In the genomic region with DNA sequence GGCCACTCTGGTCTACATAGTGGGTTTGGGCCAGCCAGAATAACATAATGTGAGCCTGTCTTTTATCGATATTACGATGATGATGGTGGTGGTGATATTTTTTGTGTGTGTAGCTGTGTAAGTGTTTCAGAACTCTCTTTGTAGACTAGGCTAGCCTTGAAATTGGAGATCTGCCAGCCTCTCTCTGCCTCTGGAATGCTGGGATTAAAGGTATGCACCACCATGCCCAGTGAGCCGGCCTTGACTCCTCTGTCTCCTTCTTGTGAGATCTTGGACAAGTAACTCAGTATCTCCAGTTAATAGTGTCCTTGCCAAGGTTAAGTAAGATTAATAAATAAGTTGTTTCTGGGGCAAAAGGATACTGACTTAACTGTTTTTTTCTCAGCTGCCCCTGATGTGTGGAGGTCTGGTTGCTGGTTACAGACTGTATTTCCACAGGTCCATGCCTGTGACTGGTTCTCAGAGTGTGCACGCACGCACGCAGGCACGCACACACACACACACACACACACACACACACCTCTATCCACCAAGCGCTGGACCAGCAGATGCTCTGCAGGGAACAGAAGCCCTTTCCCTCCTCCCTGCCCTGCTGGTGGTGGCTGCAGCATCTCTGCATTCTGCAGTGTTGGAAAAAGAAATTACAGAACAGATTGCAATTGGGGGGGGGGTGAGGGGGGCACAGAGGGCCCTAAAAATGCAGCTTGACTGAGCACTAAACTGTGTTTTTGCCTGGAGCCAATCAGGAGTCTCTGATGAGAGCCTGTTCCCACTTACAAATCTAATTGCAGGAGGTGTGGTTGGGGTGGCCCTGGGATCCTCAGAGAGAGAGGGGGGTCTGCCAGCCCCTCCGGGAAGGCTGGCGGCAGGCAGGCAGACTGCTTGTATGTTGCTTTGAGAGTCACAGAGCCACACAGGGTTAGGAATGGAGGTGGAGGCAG, we compare ENCODE assay signal across 9 mouse cellular contexts. TPM values are rescaled to one million over a fixed set of nuclear protein-coding genes. Genes with fewer than 3 reads are reported as not detected.
A peak's percentile ranks its signal among the peaks of the same experiment; 100 is the strongest.
DNase-seq lines count a peak whose midpoint lies in the region; ATAC-seq and TF ChIP-seq lines count a peak whose summit lies in the region.
"Had no signal": no experiment of that assay in that cellular context is flagged by ENCODE, and none has a peak within 500 bp of the region (broad histone marks: within the 10 kb centered on the region; RNA-seq: fewer than 3 reads in every experiment).

No protein-coding gene starts in this region.

- no peak for ATAC-seq in lung, postnatal 0 days
- ATAC-seq in heart, postnatal 0 days (ENCODE audit: insufficient read depth, low read depth), result no peak
- no peak for ATAC-seq in limb, embryonic 12.5 days (ENCODE audit: insufficient number of reproducible peaks, insufficient read depth, low FRiP score, low TSS enrichment, low read depth)

- peaks cover 52% of the 10 kb centered on the region for H3K4me1 ChIP-seq in lung, postnatal 0 days (ENCODE audit: insufficient read depth, low read depth, low read length)
- H3K4me1 ChIP-seq in heart, postnatal 0 days (ENCODE audit: control insufficient read depth, insufficient read depth), result peaks cover 70% of the 10 kb centered on the region
- H3K4me1 ChIP-seq in limb, embryonic 12.5 days (replicated peaks), result peaks cover 89% of the 10 kb centered on the region

- TF ChIP-seq EP300 in lung, postnatal 0 days (IDR thresholded peaks at IDR 0.05), result no peak
- no peak for TF ChIP-seq EP300 in heart, postnatal 0 days (IDR thresholded peaks at IDR 0.05; ENCODE audit: low read depth)

- H3K36me3 ChIP-seq in lung, postnatal 0 days (ENCODE audit: insufficient read depth, low read length), result no peaks in the 10 kb centered on the region
- H3K36me3 ChIP-seq in heart, postnatal 0 days (replicated peaks; ENCODE audit: control insufficient read depth, insufficient read depth, low read length), result no peaks in the 10 kb centered on the region
- no peaks in the 10 kb centered on the region for H3K36me3 ChIP-seq in limb, embryonic 12.5 days

- H3K9ac ChIP-seq in lung, postnatal 0 days (replicated peaks; ENCODE audit: low read depth), result no peak overlapping the region
- no peak overlapping the region for H3K9ac ChIP-seq in heart, postnatal 0 days (replicated peaks; ENCODE audit: low read depth, low read length)
- H3K9ac ChIP-seq in limb, embryonic 12.5 days (replicated peaks), result no peak overlapping the region

- no peaks in the 10 kb centered on the region for H3K27me3 ChIP-seq in lung, postnatal 0 days (replicated peaks; ENCODE audit: insufficient read depth, low read length)
- no peaks in the 10 kb centered on the region for H3K27me3 ChIP-seq in heart, postnatal 0 days (ENCODE audit: control insufficient read depth, insufficient read depth, low read length)
- H3K27me3 ChIP-seq in limb, embryonic 12.5 days, result no peaks in the 10 kb centered on the region

- H3K9me3 ChIP-seq in lung, postnatal 0 days (ENCODE audit: low read length), result no peaks in the 10 kb centered on the region
- no peaks in the 10 kb centered on the region for H3K9me3 ChIP-seq in heart, postnatal 0 days (replicated peaks; ENCODE audit: control insufficient read depth, low read length)
- no peaks in the 10 kb centered on the region for H3K9me3 ChIP-seq in limb, embryonic 12.5 days

- H3K4me3 ChIP-seq in lung, postnatal 0 days (ENCODE audit: low read depth, low read length), result no peak overlapping the region
- no peak overlapping the region for H3K4me3 ChIP-seq in heart, postnatal 0 days (ENCODE audit: low read depth, low read length)
- no peak overlapping the region for H3K4me3 ChIP-seq in limb, embryonic 12.5 days (replicated peaks)

- no peak for TF ChIP-seq CTCF in lung, postnatal 0 days (IDR thresholded peaks at IDR 0.05)
- no peak for TF ChIP-seq CTCF in heart, postnatal 0 days (IDR thresholded peaks at IDR 0.05; ENCODE audit: low read depth)

- DNase-seq in adrenal gland, adult 2 months, result peak; percentile 34
- no peak for DNase-seq in adrenal gland, postnatal 36 days
- peak; percentile 43 for DNase-seq in lung, postnatal 0 days (ENCODE audit: low spot score)
- no peak for DNase-seq in lung, postnatal 36 days
- no peak for DNase-seq in heart, postnatal 0 days (ENCODE audit: low spot score)
- no peak for DNase-seq in left cerebral cortex, adult 8-10 months (ENCODE audit: low spot score in 2 of 2)
- no peak for DNase-seq in c-Kit-positive CD71-positive TER-119-positive erythroid progenitor cells, embryonic 14.5 days (ENCODE audit: low spot score)
- DNase-seq: cerebellum, adult 9-11 months had no signal

- H3K4me2 ChIP-seq in lung, postnatal 0 days (replicated peaks; ENCODE audit: low read depth, low read length), result no peak overlapping the region
- H3K4me2 ChIP-seq in heart, postnatal 0 days (ENCODE audit: low read depth, low read length), result no peak overlapping the region
- H3K4me2 ChIP-seq in limb, embryonic 12.5 days, result no peak overlapping the region

- H3K27ac ChIP-seq in lung, postnatal 0 days (ENCODE audit: low read length), result peak overlapping the region; percentile 80
- H3K27ac ChIP-seq in heart, postnatal 0 days (ENCODE audit: low read depth), result 0 out of 2 replicates have a peak overlapping the region, but pooled peaks have one; percentile 79
- peak overlapping the region; percentile 41; the same call in 1 of the 2 replicates for H3K27ac ChIP-seq in limb, embryonic 12.5 days

- WGBS in lung, postnatal 0 days, result 73% methylated on average over 10 of the region's 10 CpGs
- 60% methylated on average over 10 of the region's 10 CpGs for WGBS in heart, postnatal 0 days
- 37% methylated on average over 10 of the region's 10 CpGs for WGBS in limb, embryonic 12.5 days

RNA-seq across cellular contexts. Expression of a gene that starts 24.5 kb away (rescaled TPM):
- total RNA-seq in adrenal gland, adult 2 months (2021), result 10 to 100 TPM; 38.0 to 66.4 TPM
- 66.1 and 78.8 TPM in 2 replicates for polyA plus RNA-seq in adrenal gland, adult 2 months (2012; rRNA removed)
- 10 to 100 TPM; 47.3 to 53.3 TPM for total RNA-seq in adrenal gland, postnatal 36 days (2021)
- polyA plus RNA-seq in lung, postnatal 0 days (2015; fragmentation: Nextera tagmentation; extraction: Ambion mirVana), result 34.1 and 34.8 TPM in 2 replicates
- 35.9 and 48.3 TPM in 2 replicates for total RNA-seq in heart, postnatal 0 days (2014; rRNA removed; ENCODE audit: low replicate concordance)
- polyA plus RNA-seq in heart, postnatal 0 days (2015; fragmentation: Nextera tagmentation; extraction: Ambion mirVana), result 14.3 and 14.6 TPM in 2 replicates
- polyA plus RNA-seq in limb, embryonic 12.5 days (2016; fragmentation: Nextera tagmentation; extraction: Ambion mirVana), result 17.3 and 21.5 TPM in 2 replicates
- 100 to 1,000 TPM; 103 to 108 (median 104) TPM for total RNA-seq in left cerebral cortex, adult 8-10 months (2022)

RNA-seq across cellular contexts. Expression of a gene that starts 47.0 kb away (rescaled TPM):
- total RNA-seq in adrenal gland, adult 2 months (2021), result 10 to 100 TPM; 51.6 to 75.1 TPM
- polyA plus RNA-seq in adrenal gland, adult 2 months (2012; rRNA removed), result 11.7 and 12.2 TPM in 2 replicates
- total RNA-seq in adrenal gland, postnatal 36 days (2021), result 10 to 100 TPM; 43.3 to 67.7 TPM
- polyA plus RNA-seq in lung, postnatal 0 days (2015; fragmentation: Nextera tagmentation; extraction: Ambion mirVana), result 52.6 and 70.9 TPM in 2 replicates
- total RNA-seq in heart, postnatal 0 days (2014; rRNA removed; ENCODE audit: low replicate concordance), result 37.2 and 38.2 TPM in 2 replicates
- 79.5 and 80.6 TPM in 2 replicates for polyA plus RNA-seq in heart, postnatal 0 days (2015; fragmentation: Nextera tagmentation; extraction: Ambion mirVana)
- polyA plus RNA-seq in limb, embryonic 12.5 days (2016; fragmentation: Nextera tagmentation; extraction: Ambion mirVana), result 167 and 173 TPM in 2 replicates
- 100 to 1,000 TPM in 3 of 4 experiments, 10 to 100 TPM in 1; 94.2 to 133 (median 116) TPM for total RNA-seq in left cerebral cortex, adult 8-10 months (2022)

RNA-seq across cellular contexts. Expression of a gene that starts 47.2 kb away (rescaled TPM):
- 10 to 100 TPM in 1 of 2 experiments, 1 to 10 TPM in 1; 7.7 to 12.7 TPM for total RNA-seq in adrenal gland, adult 2 months (2021)
- polyA plus RNA-seq in adrenal gland, adult 2 months (2012; rRNA removed), result 3.7 and 4.6 TPM in 2 replicates
- 10 to 100 TPM in 1 of 2 experiments, 1 to 10 TPM in 1; 7.9 to 11.5 TPM for total RNA-seq in adrenal gland, postnatal 36 days (2021)
- polyA plus RNA-seq in lung, postnatal 0 days (2015; fragmentation: Nextera tagmentation; extraction: Ambion mirVana), result 18.4 and 19.6 TPM in 2 replicates
- 4.2 and 5.9 TPM in 2 replicates for total RNA-seq in heart, postnatal 0 days (2014; rRNA removed; ENCODE audit: low replicate concordance)
- polyA plus RNA-seq in heart, postnatal 0 days (2015; fragmentation: Nextera tagmentation; extraction: Ambion mirVana), result 4.6 and 5.1 TPM in 2 replicates
- polyA plus RNA-seq in limb, embryonic 12.5 days (2016; fragmentation: Nextera tagmentation; extraction: Ambion mirVana), result 18.3 and 25.2 TPM in 2 replicates
- 1 to 10 TPM; 4.3 to 5.6 (median 4.8) TPM for total RNA-seq in left cerebral cortex, adult 8-10 months (2022)

Comparison
In these comparisons a context has a peak if more than half of its experiments do, and no peak if none do; other contexts are left out.
1. DNase-seq: peak in adrenal gland, adult 2 months (single experiment) and lung, postnatal 0 days (single experiment); none in adrenal gland, postnatal 36 days (0 of 2), lung, postnatal 36 days (single experiment), heart, postnatal 0 days (single experiment), left cerebral cortex, adult 8-10 months (0 of 2) and c-Kit-positive CD71-positive TER-119-positive erythroid progenitor cells, embryonic 14.5 days (single experiment).
2. Peak in every context shown above with its lines, with median percentiles within 50 percentile points of each other: H3K27ac ChIP-seq.